Mouse (Mus musculus) MEL (cell line): ENCODE measurements at regions not wholly inside any gene's neighbourhood (a gene's known extent, or its start where the extent isn't known, plus 50 kb on each side); places are given as distances from the start of the nearest gene placed in this dataset.

ENCODE experiments used
- CHD2 ChIP-seq: IDR thresholded peaks from 2 replicates; pipeline ENCODE4 v1.6.1; 2011; ENCODE audit warnings: low read length, improper control_type of control experiment
- CTCF ChIP-seq, 3 experiments: IDR thresholded peaks in 2 of 3; conservative IDR thresholded peaks in 1 of 3; 2 replicates each; pipeline ENCODE4 v1.5.1; 2011 to 2012; ENCODE audit warnings: low read length in 3 of 3, low read depth in 2 of 3, mild to moderate bottlenecking in 2 of 3, improper control_type of control experiment in 1 of 3, inconsistent platforms in 1 of 3, mixed read lengths in 1 of 3, moderate library complexity in 1 of 3; ENCODE audit not compliant: control insufficient read depth in 1 of 3, insufficient read depth in 1 of 3, poor library complexity in 1 of 3, severe bottlenecking in 1 of 3
- E2F4 ChIP-seq: IDR thresholded peaks from 2 replicates; pipeline ENCODE4 v1.6.1; 2011; ENCODE audit warnings: low read depth, low read length, improper control_type of control experiment, borderline replicate concordance
- EP300 ChIP-seq, 2 experiments: IDR thresholded peaks; 2 replicates each; pipeline ENCODE4 v1.6.1; 2011; ENCODE audit warnings: improper control_type of control experiment in 2 of 2, low read length in 2 of 2, low read depth in 1 of 2, mild to moderate bottlenecking in 1 of 2
- ETS1 ChIP-seq: IDR thresholded peaks from 2 replicates; pipeline ENCODE4 v1.6.1; 2012; ENCODE audit warnings: low read depth, mild to moderate bottlenecking, inconsistent platforms, low read length, improper control_type of control experiment, moderate library complexity
- MAX ChIP-seq: IDR thresholded peaks from 2 replicates; pipeline ENCODE4 v1.6.1; 2011; ENCODE audit warnings: low read length, improper control_type of control experiment
- MAZ ChIP-seq: IDR thresholded peaks from 2 replicates; pipeline ENCODE4 v1.6.1; 2012; ENCODE audit warnings: low read depth, mild to moderate bottlenecking, inconsistent platforms, low read length, improper control_type of control experiment
- MYB ChIP-seq: IDR thresholded peaks from 2 replicates; pipeline ENCODE4 v1.6.1; 2011; ENCODE audit warnings: mild to moderate bottlenecking, low read depth, low read length, improper control_type of control experiment
- SMC3 ChIP-seq: IDR thresholded peaks from 2 replicates; pipeline ENCODE4 v1.6.1; 2011; ENCODE audit warnings: low read depth, low read length, improper control_type of control experiment
- TCF12 ChIP-seq: IDR thresholded peaks from 2 replicates; pipeline ENCODE4 v1.6.1; 2014; ENCODE audit warnings: low read depth, mild to moderate bottlenecking, inconsistent platforms, low read length, improper control_type of control experiment, moderate library complexity
- ZNF384 ChIP-seq: IDR thresholded peaks from 2 replicates; pipeline ENCODE4 v1.6.1; 2012; ENCODE audit warnings: low read depth, mild to moderate bottlenecking, inconsistent platforms, low read length, improper control_type of control experiment

GRCm38 (mm10) chr13:60338107-60338506, 160.9 kb upstream of the Gas1 start:
- TF ChIP-seq SMC3 (no peak), CTCF (IDR thresholded peaks at IDR 0.05 in 2 of 3, conservative IDR thresholded peaks at IDR 0.05 in 1 of 3; ENCODE audit: control insufficient read depth in 1 of 3, insufficient read depth in 1 of 3, low read depth in 2 of 3, low read length in 3 of 3, poor library complexity in 1 of 3, severe bottlenecking in 1 of 3) (no peak), MYB (no peak), EP300 (IDR thresholded peaks at IDR 0.05; ENCODE audit: low read depth in 1 of 2, low read length in 2 of 2) (no peak), MAX (no peak), ZNF384 (no peak), CHD2 (no peak), MAZ (no peak), ETS1 (no peak), E2F4 (no peak), TCF12 (no peak)
